ENCODE assay signal across 23 mouse cellular contexts in genomic region chr14:102361589-102361988, GRCm38 (mm10).
"Had no signal": no experiment of that assay in that cellular context is flagged by ENCODE, and none has a peak within 500 bp of the region (broad histone marks: within the 10 kb centered on the region; RNA-seq: fewer than 3 reads in every experiment).

No protein-coding gene starts in this region.

- H3K27me3 ChIP-seq: heart, embryonic 12.5 days; kidney, embryonic 15.5 days; limb, embryonic 13.5 days; liver, embryonic 13.5 days; liver, embryonic 15.5 days had no signal

- DNase-seq: gastrocnemius, postnatal 14 days; gastrocnemius, postnatal 36 days; heart, adult 18-20 months; heart, postnatal 10 days; heart, postnatal 4 days; kidney, adult 11 months; kidney, adult 2 months; kidney, adult 9 months; kidney, postnatal 14 days; kidney, postnatal 36 days; liver; liver, embryonic 13.5 days had no signal

- H3K4me3 ChIP-seq: heart, embryonic 10.5 days; heart, embryonic 12.5 days; kidney, embryonic 15.5 days; left cerebral cortex, adult 2 months; limb, embryonic 13.5 days; liver, embryonic 13.5 days; liver, embryonic 15.5 days had no signal

- H3K9me3 ChIP-seq: heart, embryonic 10.5 days; heart, embryonic 12.5 days; kidney, embryonic 15.5 days; limb, embryonic 13.5 days; liver, embryonic 13.5 days; liver, embryonic 15.5 days had no signal

- ATAC-seq: hindbrain, embryonic 16.5 days; intestine, embryonic 16.5 days had no signal

- H3K4me1 ChIP-seq: heart, embryonic 10.5 days; heart, embryonic 12.5 days; kidney, embryonic 15.5 days; limb, embryonic 13.5 days; liver, embryonic 13.5 days; liver, embryonic 15.5 days had no signal

- H3K36me3 ChIP-seq: heart, embryonic 10.5 days; heart, embryonic 12.5 days; kidney, embryonic 15.5 days; limb, embryonic 13.5 days; liver, embryonic 13.5 days; liver, embryonic 15.5 days had no signal

- H3K27ac ChIP-seq: heart, embryonic 10.5 days; hindbrain, embryonic 14.5 days; kidney, embryonic 15.5 days; kidney, postnatal 0 days; left cerebral cortex, adult 2 months; limb, embryonic 13.5 days; liver, embryonic 13.5 days; liver, embryonic 15.5 days had no signal

- H3K9ac ChIP-seq: heart, embryonic 12.5 days; hindbrain, embryonic 14.5 days; kidney, embryonic 15.5 days; limb, embryonic 13.5 days; liver, embryonic 13.5 days; liver, embryonic 15.5 days had no signal

- H3K4me2 ChIP-seq: heart, embryonic 12.5 days; hindbrain, embryonic 14.5 days; kidney, embryonic 15.5 days; limb, embryonic 13.5 days; liver, embryonic 11.5 days; liver, embryonic 13.5 days; liver, embryonic 15.5 days had no signal
